Mouse (Mus musculus) hindbrain, postnatal 0 days (tissue): ENCODE measurements around the gene Mrpl2. TPM values are rescaled to one million over a fixed set of nuclear protein-coding genes. Genes with fewer than 3 reads are reported as not detected.

Experiments used
- ATAC-seq: fragments of 200-750 bp; cut with Nextera tagmentation; 2 replicates; pipeline ENCODE4 v1.8.0; 2017; ENCODE audit warnings: mild to moderate bottlenecking, moderate TSS enrichment, moderate library complexity
- DNase-seq: peaks from one replicate; pipeline ENCODE4 v3.0.0-alpha.2; 2015; ENCODE audit warnings: low spot score
- H3K27ac ChIP-seq: fragments of 300-500 bp; sonication (generic); 2 replicates; pipeline ENCODE4 v1.5.1; 2014; ENCODE audit warnings: mild to moderate bottlenecking
- H3K27me3 ChIP-seq: fragments of 300-500 bp; sonication (generic); 2 replicates; pipeline ENCODE4 v1.6.1; 2014; ENCODE audit warnings: low read length, mixed read lengths; ENCODE audit not compliant: insufficient read depth
- H3K36me3 ChIP-seq: fragments of 300-500 bp; sonication (generic); 2 replicates; pipeline ENCODE4 v1.6.1; 2014; ENCODE audit warnings: low read length, mixed read lengths; ENCODE audit not compliant: insufficient read depth
- H3K4me1 ChIP-seq: fragments of 300-500 bp; sonication (generic); 2 replicates; pipeline ENCODE4 v1.6.1; 2014; ENCODE audit warnings: antibody characterized with exemption, low read length, mixed read lengths; ENCODE audit not compliant: insufficient read depth
- H3K4me2 ChIP-seq: fragments of 300-500 bp; sonication (generic); 2 replicates; pipeline ENCODE4 v1.6.1; 2014; ENCODE audit warnings: low read depth, mild to moderate bottlenecking, low read length, moderate library complexity, mixed read lengths
- H3K4me3 ChIP-seq: fragments of 300-500 bp; sonication (generic); 2 replicates; pipeline ENCODE4 v1.5.1; 2014; ENCODE audit warnings: low read length
- H3K9ac ChIP-seq: fragments of 300-500 bp; sonication (generic); replicated peaks from 2 replicates; pipeline ENCODE4 v1.6.1; 2014; ENCODE audit warnings: mild to moderate bottlenecking, low read length, moderate library complexity, mixed read lengths
- H3K9me3 ChIP-seq: fragments of 300-500 bp; sonication (generic); 2 replicates; pipeline ENCODE4 v1.6.1; 2016; ENCODE audit warnings: low read length, mixed read lengths
- CTCF ChIP-seq: IDR thresholded peaks from 2 replicates; pipeline ENCODE4 v1.5.1; 2016; ENCODE audit warnings: antibody characterized with exemption, control low read depth, low read depth
- WGBS: fragments of 180-500 bp; shearing (Covaris S2); extraction: QIAGEN DNeasy Blood & Tissue Kit; methylation state at CpG from one replicate; pipeline ENCODE4 v1.1.7; 2014; 5-methylcytosine and 5-hydroxymethylcytosine counted together
- polyA plus RNA-seq: library from polyadenylated mRNA; unstranded; fragments of >200 nt; fragmentation: Nextera tagmentation; extraction: Ambion mirVana; gene quantifications from 2 replicates; pipeline ENCODE4 v1.2.1, GENCODE M21; 2015
- total RNA-seq: library from RNA; depleted of rRNA; stranded (reverse); fragments of >200 nt; gene quantifications from 2 replicates; pipeline ENCODE4 v1.2.3, GENCODE M21; 2014

Gene Mrpl2
- total and polyA plus RNA-seq, 2 experiments from 2014 or later: 67.2 to 90.2 TPM

- peaks cover 25% of the 10 kb centered on the region for H3K4me1 ChIP-seq
- peak overlapping the region; percentile 25; the same call in 1 of the 2 replicates for H3K9ac ChIP-seq
- peak overlapping the region; percentile 7 for H3K4me2 ChIP-seq
- ATAC-seq (no peak), DNase-seq (no peak)
- 31% methylated on average over 6 of the region's 6 CpGs for WGBS
- H3K27me3 ChIP-seq: no peaks in the 10 kb centered on the region
- H3K36me3 ChIP-seq: no peaks in the 10 kb centered on the region
- H3K27ac ChIP-seq: peak overlapping the region; percentile 74
- no peaks in the 10 kb centered on the region for H3K9me3 ChIP-seq
- no peak for TF ChIP-seq CTCF
- no peak overlapping the region for H3K4me3 ChIP-seq
These were observed 27.6 kb upstream of the Mrpl2 start for GRCm38 (mm10) chr17:46618394-46618768.

DNA sequence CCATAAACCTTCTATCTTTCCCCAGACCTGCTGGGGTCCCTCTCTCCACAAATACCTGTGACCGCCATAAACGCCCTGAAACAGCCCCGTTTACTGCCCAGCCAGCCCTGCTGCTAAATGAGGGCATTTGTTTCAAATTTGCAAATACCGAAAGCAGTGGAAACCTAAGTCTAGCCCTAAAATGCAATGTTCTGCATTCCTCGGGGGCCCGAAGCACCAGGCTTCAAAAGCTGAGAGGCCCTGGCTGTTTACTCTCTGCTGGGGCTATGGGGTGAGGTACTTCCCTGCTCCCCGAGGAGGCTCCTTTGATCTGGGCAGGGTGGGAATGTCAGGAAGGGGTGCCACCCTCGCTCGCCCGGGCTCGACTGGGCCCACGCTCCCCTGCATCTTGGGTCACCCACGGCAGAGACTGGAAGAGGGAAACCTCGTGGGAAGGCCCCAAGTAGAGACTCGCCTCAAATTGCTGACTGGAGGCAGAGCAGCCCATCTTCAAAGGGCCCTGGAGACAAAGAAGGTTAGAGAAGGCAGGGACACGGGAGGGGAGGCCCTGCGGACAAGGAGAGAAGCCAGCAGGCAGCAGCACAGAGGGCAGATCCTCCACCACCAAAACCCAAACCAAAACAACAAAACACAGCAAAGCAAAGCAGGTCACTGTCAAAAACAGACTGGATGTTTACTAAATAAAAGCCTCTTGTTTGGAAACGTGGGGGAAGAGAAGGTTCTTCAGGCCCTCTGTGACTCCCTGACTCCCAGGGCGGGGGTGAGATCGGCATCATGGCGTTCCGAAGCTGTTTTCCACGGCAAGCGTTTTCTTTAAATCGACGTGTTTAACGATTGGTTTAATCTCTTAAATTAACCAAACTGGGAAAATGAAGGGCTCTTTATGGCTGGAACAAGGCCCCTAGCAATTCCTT is 27.0 kb upstream of the Mrpl2 start:
- no peak for TF ChIP-seq CTCF
- 17% methylated on average over 27 of the region's 27 CpGs for WGBS
- Histone ChIP-seq H3K4me3 (no peak overlapping the region), H3K4me1 (peaks cover 25% of the 10 kb centered on the region), H3K27me3 (no peaks in the 10 kb centered on the region), H3K36me3 (no peaks in the 10 kb centered on the region), H3K4me2 (peak overlapping the region; percentile 7), H3K27ac (peak overlapping the region; percentile 74), H3K9me3 (no peaks in the 10 kb centered on the region), H3K9ac (peak overlapping the region; percentile 25)
- DNase-seq (peak; percentile 39), ATAC-seq (no peak)

GRCm38 (mm10) chr17:46619683-46620357 is 26.2 kb upstream of the Mrpl2 start:
- peak overlapping the region; percentile 7 for H3K4me2 ChIP-seq
- H3K27me3 ChIP-seq: no peaks in the 10 kb centered on the region
- no peak overlapping the region for H3K4me3 ChIP-seq
- peak overlapping the region; percentile 74 for H3K27ac ChIP-seq
- peaks cover 25% of the 10 kb centered on the region for H3K4me1 ChIP-seq
- WGBS: 34% methylated on average over 16 of the region's 16 CpGs
- H3K9me3 ChIP-seq: no peaks in the 10 kb centered on the region
- H3K9ac ChIP-seq: peak overlapping the region; percentile 25; the same call in 1 of the 2 replicates
- ATAC-seq (no peak), DNase-seq (no peak)
- no peaks in the 10 kb centered on the region for H3K36me3 ChIP-seq
- no peak for TF ChIP-seq CTCF

- no peak for ATAC-seq
- TF ChIP-seq CTCF: no peak
- peak; percentile 62 for DNase-seq
- Histone ChIP-seq H3K36me3 (no peaks in the 10 kb centered on the region), H3K27ac (peak overlapping the region; percentile 45; the same call in 1 of the 2 replicates), H3K4me1 (peaks cover 25% of the 10 kb centered on the region), H3K4me3 (no peak overlapping the region), H3K4me2 (peak overlapping the region; percentile 21), H3K9me3 (no peaks in the 10 kb centered on the region), H3K27me3 (no peaks in the 10 kb centered on the region), H3K9ac (no peak overlapping the region; the same call in 1 of the 2 replicates)
- 33% methylated on average over 15 of the region's 15 CpGs for WGBS
These were observed 24.7 kb upstream of the Mrpl2 start for GRCm38 (mm10) chr17:46621324-46621723.

- ATAC-seq: no peak
These were observed 23.8 kb upstream of the Mrpl2 start for GRCm38 (mm10) chr17:46622269-46622668.

DNA sequence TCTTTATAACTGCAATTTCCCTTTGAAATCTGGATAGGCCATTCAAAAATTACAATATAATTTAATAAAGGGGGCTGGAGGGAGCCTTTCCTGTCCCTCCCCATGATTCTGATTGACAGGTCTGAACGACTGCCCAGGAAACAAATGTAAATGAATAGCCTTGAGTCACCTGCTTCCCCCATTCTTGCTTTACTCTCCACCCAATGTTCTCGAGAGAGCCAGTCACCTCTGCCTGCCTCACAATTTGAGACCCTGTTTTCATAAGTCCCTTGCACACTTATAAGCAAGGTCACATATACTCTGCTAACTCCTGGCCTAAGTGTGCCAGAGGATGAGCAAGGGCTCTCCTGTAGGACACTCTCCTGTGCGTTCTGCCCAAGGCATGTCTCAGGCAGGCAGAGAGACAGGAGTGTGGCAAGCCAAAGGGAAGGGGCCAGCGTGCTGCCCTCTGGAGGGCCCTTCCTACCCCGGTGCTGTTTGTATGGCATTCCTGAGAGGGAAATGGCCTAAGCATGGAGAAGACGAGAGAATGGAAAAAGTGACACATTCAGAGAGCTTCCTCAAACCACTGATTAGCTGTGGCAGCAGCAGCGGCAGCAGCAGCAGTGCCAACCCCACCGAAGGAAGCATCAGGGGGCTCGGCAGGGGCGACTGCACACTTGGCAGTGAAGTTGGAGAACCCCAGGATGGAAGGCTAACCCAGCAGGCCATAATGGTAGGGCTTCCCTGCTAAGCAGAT is 22.0 kb upstream of the Mrpl2 start:
- Histone ChIP-seq H3K9me3 (no peaks in the 10 kb centered on the region), H3K36me3 (no peaks in the 10 kb centered on the region), H3K27ac (peak overlapping the region; percentile 26; the same call in 1 of the 2 replicates), H3K4me2 (peak overlapping the region; percentile 30), H3K4me1 (peaks cover 26% of the 10 kb centered on the region), H3K9ac (0 out of 2 replicates have a peak overlapping the region, but pooled peaks have one; percentile 24), H3K4me3 (no peak overlapping the region), H3K27me3 (no peaks in the 10 kb centered on the region)
- peak; percentile 17 for DNase-seq
- peak; percentile 47 for TF ChIP-seq CTCF
- WGBS: 19% methylated on average over 10 of the region's 10 CpGs
- ATAC-seq: no peak

More at GRCm38 (mm10) chr17:46622269-46622668, 23.8 kb upstream of the Mrpl2 start:
- no peak overlapping the region for H3K27ac ChIP-seq
- TF ChIP-seq CTCF: no peak
- no peaks in the 10 kb centered on the region for H3K27me3 ChIP-seq
- H3K9ac ChIP-seq: no peak overlapping the region
- no peak for DNase-seq
- H3K4me2 ChIP-seq: no peak overlapping the region
- no peaks in the 10 kb centered on the region for H3K9me3 ChIP-seq
- H3K4me1 ChIP-seq: peaks cover 25% of the 10 kb centered on the region
- no peaks in the 10 kb centered on the region for H3K36me3 ChIP-seq
- no peak overlapping the region for H3K4me3 ChIP-seq
- WGBS: 88% methylated on average over 11 of the region's 11 CpGs
